Mouse (Mus musculus) CH12.LX (cell line): ENCODE data around the gene Tas1r2. TPM values are rescaled to one million over a fixed set of nuclear protein-coding genes. Genes with fewer than 3 reads are reported as not detected.

Experiments
- DNase-seq: peaks from one replicate; pipeline ENCODE4 v3.0.0-alpha.2; 2013; ENCODE audit errors: extremely low read depth
- H3K27ac ChIP-seq: 2 replicates; pipeline ENCODE4 v1.5.1; 2012; ENCODE audit warnings: low read depth, mild to moderate bottlenecking, control low read depth, moderate library complexity; ENCODE audit not compliant: insufficient read depth
- H3K27me3 ChIP-seq: replicated peaks from 2 replicates; pipeline ENCODE3; 2012; ENCODE audit warnings: inconsistent platforms
- H3K36me3 ChIP-seq, 2 experiments: replicated peaks in 1 of 2; 2 replicates each; pipeline versions ENCODE3 to v1.6.1; 2012; ENCODE audit warnings: inconsistent platforms in 1 of 2, low read length in 1 of 2, mild to moderate bottlenecking in 1 of 2, mixed read lengths in 1 of 2, moderate library complexity in 1 of 2; ENCODE audit not compliant: control insufficient read depth in 1 of 2, insufficient read depth in 1 of 2
- H3K4me1 ChIP-seq, 2 experiments: 2 replicates each; pipeline ENCODE4 v1.6.1; 2012; ENCODE audit warnings: inconsistent platforms in 1 of 2, moderate library complexity in 1 of 2; ENCODE audit not compliant: insufficient read depth in 2 of 2, control insufficient read depth in 1 of 2
- H3K4me2 ChIP-seq: 2 replicates; pipeline ENCODE4 v1.6.1; 2012; ENCODE audit warnings: low read depth, mild to moderate bottlenecking, control low read depth; ENCODE audit not compliant: poor library complexity, insufficient read depth, severe bottlenecking
- H3K4me3 ChIP-seq, 3 experiments: fragments of 150-350 bp in 1 of 3; sonication (generic) in 1 of 3; replicated peaks in 1 of 3; 2 replicates each; pipeline versions ENCODE3 to v1.5.1; 2011 to 2012; ENCODE audit warnings: low read depth in 2 of 3, low read length in 2 of 3, mild to moderate bottlenecking in 2 of 3, moderate library complexity in 2 of 3, control low read depth in 1 of 3, improper control_type of control experiment in 1 of 3, inconsistent platforms in 1 of 3, mixed read lengths in 1 of 3; ENCODE audit not compliant: poor library complexity in 1 of 3
- H3K79me2 ChIP-seq: replicated peaks from 2 replicates; pipeline ENCODE4 v1.6.1; 2012; ENCODE audit warnings: mild to moderate bottlenecking, moderate library complexity; ENCODE audit not compliant: control insufficient read depth, poor library complexity, insufficient read depth, severe bottlenecking; ENCODE audit errors: extremely low read depth
- H3K9ac ChIP-seq: 2 replicates; pipeline ENCODE4 v1.6.1; 2012; ENCODE audit warnings: low read depth, mild to moderate bottlenecking, control low read depth, moderate library complexity; ENCODE audit not compliant: insufficient read depth
- H3K9me3 ChIP-seq: replicated peaks from 2 replicates; pipeline ENCODE3; 2012; ENCODE audit warnings: low read length, inconsistent platforms, mixed read lengths
- ELF1 ChIP-seq: IDR thresholded peaks from 2 replicates; pipeline ENCODE4 v1.6.1; 2014; ENCODE audit warnings: low read depth, mild to moderate bottlenecking, inconsistent platforms, low read length, improper control_type of control experiment
- EP300 ChIP-seq: IDR thresholded peaks from 2 replicates; pipeline ENCODE4 v1.6.1; 2011; ENCODE audit warnings: low read length, improper control_type of control experiment
- IRF4 ChIP-seq: IDR thresholded peaks from 2 replicates; pipeline ENCODE4 v1.6.1; 2014; ENCODE audit warnings: low read depth, mild to moderate bottlenecking, inconsistent platforms, low read length, improper control_type of control experiment
- KAT2A ChIP-seq: IDR thresholded peaks from 2 replicates; pipeline ENCODE4 v1.6.1; 2012; ENCODE audit warnings: low read length, improper control_type of control experiment, inconsistent platforms; ENCODE audit not compliant: insufficient replicate concordance
- MEF2A ChIP-seq: IDR thresholded peaks from 2 replicates; pipeline ENCODE4 v1.6.1; 2014; ENCODE audit warnings: low read depth, mild to moderate bottlenecking, inconsistent platforms, low read length, improper control_type of control experiment, borderline replicate concordance
- MXI1 ChIP-seq: IDR thresholded peaks from 2 replicates; pipeline ENCODE4 v1.6.1; 2011; ENCODE audit warnings: mild to moderate bottlenecking, low read depth, low read length, improper control_type of control experiment
- MYC ChIP-seq: IDR thresholded peaks from 2 replicates; pipeline ENCODE4 v1.6.1; 2011; ENCODE audit warnings: low read depth, mild to moderate bottlenecking, improper control_type of control experiment, low read length
- NELFE ChIP-seq: IDR thresholded peaks from 2 replicates; pipeline ENCODE4 v1.6.1; 2011; ENCODE audit warnings: low read depth, low read length, improper control_type of control experiment
- RAD21 ChIP-seq: IDR thresholded peaks from 2 replicates; pipeline ENCODE4 v1.6.1; 2011; ENCODE audit warnings: low read depth, mild to moderate bottlenecking, low read length, improper control_type of control experiment, moderate library complexity
- RCOR1 ChIP-seq: conservative IDR thresholded peaks from 2 replicates; pipeline ENCODE4 v1.6.1; 2012; ENCODE audit warnings: low read depth, mild to moderate bottlenecking, inconsistent platforms, low read length, improper control_type of control experiment
- SIN3A ChIP-seq: IDR thresholded peaks from 2 replicates; pipeline ENCODE4 v1.6.1; 2012; ENCODE audit warnings: low read length, improper control_type of control experiment, inconsistent platforms
- SMC3 ChIP-seq: IDR thresholded peaks from 2 replicates; pipeline ENCODE4 v1.6.1; 2011; ENCODE audit warnings: low read depth, low read length, improper control_type of control experiment
- TCF12 ChIP-seq: IDR thresholded peaks from 2 replicates; pipeline ENCODE4 v1.6.1; 2014; ENCODE audit warnings: low read depth, mild to moderate bottlenecking, inconsistent platforms, low read length, improper control_type of control experiment
- UBTF ChIP-seq: IDR thresholded peaks from 2 replicates; pipeline ENCODE4 v1.6.1; 2012; ENCODE audit warnings: low read depth, mild to moderate bottlenecking, inconsistent platforms, low read length, improper control_type of control experiment, moderate library complexity
- USF2 ChIP-seq: conservative IDR thresholded peaks from 2 replicates; pipeline ENCODE4 v1.6.1; 2011; ENCODE audit warnings: low read depth, low read length, improper control_type of control experiment
- dilution Hi-C: fragments of 300-500 bp; cut with MboI; formaldehyde crosslinking; loops from 2 replicates; pipeline ENCODE4 v1.14.3; 2020; ENCODE audit warnings: low sequenced_read_pairs; ENCODE audit not compliant: extremely low pct_unique_long_range_greater_than_20kb, extremely low pct_ligation_motif_present
- in situ Hi-C: fragments of 300-500 bp; cut with MboI; formaldehyde crosslinking; loops from 3 replicates; pipeline ENCODE4 v1.14.3; 2019; ENCODE audit warnings: low sequenced_read_pairs, low pct_ligation_motif_present, low pct_unique_long_range_greater_than_20kb, mixed read lengths
- polyA plus RNA-seq: library from polyadenylated mRNA; unstranded; fragments of >175 nt; gene quantifications from 2 replicates; pipeline ENCODE4 v1.2.1, GENCODE M21; 2012; ENCODE audit warnings: low read depth; ENCODE audit not compliant: insufficient read length
- total RNA-seq, 2 experiments: library from RNA; depleted of rRNA; stranded (reverse); fragments of 300-350 nt in 1 of 2; fragments of >200 nt in 1 of 2; gene quantifications; 2 replicates each; pipeline ENCODE4 v1.2.3; 2012 to 2014

The Tas1r2 gene
- total and polyA plus RNA-seq, 3 experiments, result not detected

GRCm38 (mm10) chr4:139623434-139624115 lies 29.8 kb upstream of the Tas1r2 start:
- peak overlapping the region; percentile 87 for H3K4me2 ChIP-seq
- peak overlapping the region; percentile 68 to 80 (median 71) for H3K4me3 ChIP-seq
- H3K27me3 ChIP-seq, result peaks cover 13% of the 10 kb centered on the region
- peaks cover 0 to 4% of the 10 kb centered on the region in 2 experiments for H3K36me3 ChIP-seq
- peak overlapping the region; percentile 64 for H3K9ac ChIP-seq
- H3K79me2 ChIP-seq, result no peaks in the 10 kb centered on the region
- in situ Hi-C loops (loop anchor here (5.0 kb wide), 1 partner anchor 151 kb away; no protein-coding TSS in a partner anchor), dilution Hi-C loops (no loop called here)
- H3K9me3 ChIP-seq, result no peaks in the 10 kb centered on the region
- no peak for DNase-seq
- H3K4me1 ChIP-seq, result peaks cover 9 to 11% of the 10 kb centered on the region in 2 experiments
- no peak for TF ChIP-seq UBTF
- no peak for TF ChIP-seq NELFE
- TF ChIP-seq RCOR1, result no peak
- no peak for TF ChIP-seq EP300
- no peak for TF ChIP-seq USF2
- no peak for TF ChIP-seq KAT2A
- TF ChIP-seq MEF2A, result no peak
- no peak for TF ChIP-seq TCF12
- TF ChIP-seq ELF1, result no peak
- TF ChIP-seq MXI1, result no peak
- TF ChIP-seq SMC3, result no peak
- no peak for TF ChIP-seq RAD21
- no peak overlapping the region for H3K27ac ChIP-seq

DNA sequence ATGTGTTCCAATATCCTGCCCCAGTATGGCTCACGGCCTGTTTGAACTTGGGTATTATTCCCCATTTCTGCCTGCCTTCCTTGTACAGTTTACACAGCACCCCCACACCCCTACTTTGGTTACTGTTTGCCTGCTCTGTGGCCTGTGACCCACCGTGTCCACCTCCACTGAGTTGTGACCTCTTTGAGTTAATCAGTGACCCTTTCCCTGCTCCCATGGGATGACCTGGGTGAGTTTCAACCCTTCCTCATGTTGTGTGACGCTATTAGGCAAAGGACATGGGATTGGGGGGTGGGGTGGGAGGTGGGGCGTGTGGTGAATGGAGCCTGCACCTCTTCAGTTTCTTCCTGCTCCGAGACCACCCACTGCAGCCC lies 29.2 kb upstream of the Tas1r2 start:
- H3K9me3 ChIP-seq, result no peaks in the 10 kb centered on the region
- in situ Hi-C loops (loop anchor here (5.0 kb wide), 1 partner anchor 152 kb away; no protein-coding TSS in a partner anchor), dilution Hi-C loops (no loop called here)
- peaks cover 0 to 4% of the 10 kb centered on the region in 2 experiments for H3K36me3 ChIP-seq
- TF ChIP-seq MYC (no peak), SIN3A (no peak), IRF4 (no peak)
- H3K9ac ChIP-seq, result no peak overlapping the region
- no peak for DNase-seq
- no peak overlapping the region for H3K27ac ChIP-seq
- peaks cover 9 to 11% of the 10 kb centered on the region in 2 experiments for H3K4me1 ChIP-seq
- no peaks in the 10 kb centered on the region for H3K79me2 ChIP-seq
- H3K4me2 ChIP-seq, result peak overlapping the region; percentile 87; the same call in 1 of the 2 replicates
- peaks cover 13% of the 10 kb centered on the region for H3K27me3 ChIP-seq
- no peak overlapping the region for H3K4me3 ChIP-seq
